Comparison of ENCODE assay signal across 10 mouse cellular contexts in the genomic region with DNA sequence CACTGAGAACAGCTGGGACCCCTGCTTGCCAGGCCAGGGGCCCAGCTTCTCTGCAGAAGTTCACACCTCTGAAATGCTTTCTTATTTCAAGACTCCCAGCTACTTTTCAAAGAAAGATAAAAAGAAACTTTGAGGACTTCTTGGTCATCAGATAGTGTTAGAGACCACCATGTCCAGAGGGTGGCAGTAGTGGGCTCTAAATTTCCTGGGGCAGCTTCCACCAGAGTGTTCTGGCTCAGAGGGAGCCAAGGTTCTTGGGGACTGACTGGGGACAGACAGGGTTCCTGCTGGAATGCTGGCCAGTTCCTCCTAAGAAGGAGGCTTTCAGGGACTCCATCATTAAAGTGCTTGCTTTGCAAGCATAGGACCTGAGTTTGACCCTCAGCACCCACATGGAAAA. TPM values are rescaled to one million over a fixed set of nuclear protein-coding genes. Genes with fewer than 3 reads are reported as not detected.
DNase-seq lines count a peak whose midpoint lies in the region; ATAC-seq and TF ChIP-seq lines count a peak whose summit lies in the region.
"Had no signal": no experiment of that assay in that cellular context is flagged by ENCODE, and none has a peak within 500 bp of the region (broad histone marks: within the 10 kb centered on the region; RNA-seq: fewer than 3 reads in every experiment).

No protein-coding gene starts in this region.

- no peak for TF ChIP-seq EP300 in liver, postnatal 0 days (IDR thresholded peaks at IDR 0.05; ENCODE audit: low read depth)

- ATAC-seq in liver, postnatal 0 days = no peak
- ATAC-seq in liver, embryonic 12.5 days = no peak
- no peak for ATAC-seq in forebrain, embryonic 15.5 days (replicated peaks)

- no peaks in the 10 kb centered on the region for H3K27me3 ChIP-seq in liver, postnatal 0 days (ENCODE audit: insufficient read depth, low read length)
- no peaks in the 10 kb centered on the region; the same call in 1 of the 2 replicates for H3K27me3 ChIP-seq in liver, embryonic 12.5 days (replicated peaks)
- no peaks in the 10 kb centered on the region for H3K27me3 ChIP-seq in forebrain, embryonic 15.5 days
- H3K27me3 ChIP-seq: liver, embryonic 15.5 days had no signal

- no peak overlapping the region for H3K4me2 ChIP-seq in liver, postnatal 0 days (ENCODE audit: low read depth, low read length)
- H3K4me2 ChIP-seq in liver, embryonic 12.5 days = no peak overlapping the region
- H3K4me2 ChIP-seq in forebrain, embryonic 15.5 days (replicated peaks) = no peak overlapping the region
- H3K4me2 ChIP-seq: liver, embryonic 15.5 days had no signal

- H3K36me3 ChIP-seq in liver, postnatal 0 days (replicated peaks; ENCODE audit: insufficient read depth, low read length) = no peaks in the 10 kb centered on the region
- no peaks in the 10 kb centered on the region for H3K36me3 ChIP-seq in liver, embryonic 12.5 days
- H3K36me3 ChIP-seq in forebrain, embryonic 15.5 days = no peaks in the 10 kb centered on the region
- H3K36me3 ChIP-seq: liver, embryonic 15.5 days had no signal

- TF ChIP-seq CTCF in liver, postnatal 0 days (IDR thresholded peaks at IDR 0.05; ENCODE audit: low read depth) = peak; percentile 32

- DNase-seq in gastrocnemius, postnatal 10 days = peak; percentile 38
- no peak for DNase-seq in gastrocnemius, adult 8-10 months (ENCODE audit: low spot score in 2 of 2)
- peak; percentile 37 for DNase-seq in liver, postnatal 0 days
- DNase-seq in MN1 (ENCODE audit: low spot score) = peak; percentile 49
- peak; percentile 17 to 24 for DNase-seq in heart, postnatal 36 days
- DNase-seq in ovary, postnatal 14 days (ENCODE audit: low spot score) = no peak

- no peak overlapping the region for H3K9ac ChIP-seq in liver, postnatal 0 days (replicated peaks)
- H3K9ac ChIP-seq in liver, embryonic 12.5 days = no peak overlapping the region
- no peak overlapping the region for H3K9ac ChIP-seq in forebrain, embryonic 15.5 days (replicated peaks)
- H3K9ac ChIP-seq: liver, embryonic 15.5 days had no signal

- H3K4me3 ChIP-seq in liver, postnatal 0 days (ENCODE audit: low read depth, low read length) = no peak overlapping the region
- H3K4me3 ChIP-seq in liver, embryonic 12.5 days = no peak overlapping the region
- no peak overlapping the region for H3K4me3 ChIP-seq in forebrain, embryonic 15.5 days
- H3K4me3 ChIP-seq: liver, embryonic 15.5 days had no signal

- H3K27ac ChIP-seq in liver, postnatal 0 days (ENCODE audit: low read depth) = no peak overlapping the region
- H3K27ac ChIP-seq in liver, embryonic 12.5 days = no peak overlapping the region
- no peak overlapping the region for H3K27ac ChIP-seq in forebrain, embryonic 15.5 days (replicated peaks)
- H3K27ac ChIP-seq: liver, embryonic 15.5 days had no signal

- no peaks in the 10 kb centered on the region for H3K9me3 ChIP-seq in liver, postnatal 0 days (ENCODE audit: low read length)
- no peaks in the 10 kb centered on the region for H3K9me3 ChIP-seq in liver, embryonic 12.5 days (replicated peaks)
- no peaks in the 10 kb centered on the region for H3K9me3 ChIP-seq in forebrain, embryonic 15.5 days
- H3K9me3 ChIP-seq: liver, embryonic 15.5 days had no signal

- H3K4me1 ChIP-seq in liver, postnatal 0 days (ENCODE audit: insufficient read depth) = no peaks in the 10 kb centered on the region
- no peaks in the 10 kb centered on the region for H3K4me1 ChIP-seq in liver, embryonic 12.5 days
- H3K4me1 ChIP-seq in forebrain, embryonic 15.5 days = no peaks in the 10 kb centered on the region
- H3K4me1 ChIP-seq: liver, embryonic 15.5 days had no signal

- intact Hi-C loops in heart, postnatal 36 days (cut with DNase I) = no loop called here

RNA-seq across cellular contexts. Expression of gene Rspo4, which starts 31.8 kb away (rescaled TPM):
- total RNA-seq in gastrocnemius, postnatal 10 days (2021) = not detected
- total RNA-seq in gastrocnemius, adult 8-10 months (2022) = not detected
- polyA plus RNA-seq in liver, postnatal 0 days (2015; fragmentation: Nextera tagmentation; extraction: Ambion mirVana) = 0.05 TPM in 1 of 2 replicates, not detected in the other
- 0.11 TPM in 1 of 2 replicates, not detected in the other for polyA plus RNA-seq in liver, embryonic 12.5 days (2016; fragmentation: Nextera tagmentation; extraction: Ambion mirVana)
- not detected for total RNA-seq in heart, postnatal 36 days (2021)
- 0.09 TPM in 1 of 2 replicates, not detected in the other for polyA plus RNA-seq in forebrain, embryonic 15.5 days (2015; fragmentation: Nextera tagmentation; extraction: Ambion mirVana)
- polyA plus RNA-seq: gonadal fat pad, adult 2 months; liver, embryonic 15.5 days had no signal

RNA-seq across cellular contexts. Expression of gene Angpt4, which starts 36.5 kb away (rescaled TPM):
- total RNA-seq in gastrocnemius, postnatal 10 days (2021) = under 1 TPM; 0.26 to 0.47 TPM
- under 1 TPM in 1 of 4 experiments, not detected in 3; 0.16 TPM for total RNA-seq in gastrocnemius, adult 8-10 months (2022)
- polyA plus RNA-seq in liver, postnatal 0 days (2015; fragmentation: Nextera tagmentation; extraction: Ambion mirVana) = 0.14 and 0.26 TPM in 2 replicates
- polyA plus RNA-seq in liver, embryonic 12.5 days (2016; fragmentation: Nextera tagmentation; extraction: Ambion mirVana) = 0.05 and 0.08 TPM in 2 replicates
- under 1 TPM; 0.19 to 0.22 TPM for total RNA-seq in heart, postnatal 36 days (2021)
- polyA plus RNA-seq in forebrain, embryonic 15.5 days (2015; fragmentation: Nextera tagmentation; extraction: Ambion mirVana) = 0.20 TPM in 1 of 2 replicates, not detected in the other
- polyA plus RNA-seq: liver, embryonic 15.5 days had no signal

Comparison
In these comparisons a context has a peak if more than half of its experiments do, and no peak if none do; other contexts are left out.
1. DNase-seq: peak in gastrocnemius, postnatal 10 days (single experiment), liver, postnatal 0 days (single experiment), MN1 (single experiment) and heart, postnatal 36 days (2 of 2); none in gastrocnemius, adult 8-10 months (0 of 2) and ovary, postnatal 14 days (single experiment).